Mouse (Mus musculus) MEL (cell line): ENCODE measurements around the gene Igf2bp3.

Experiments
- MAFK ChIP-seq: IDR thresholded peaks from 2 replicates; pipeline ENCODE4 v1.6.1; 2011; ENCODE audit warnings: low read depth, mild to moderate bottlenecking, low read length, improper control_type of control experiment, borderline replicate concordance
- USF1 ChIP-seq: IDR thresholded peaks from 2 replicates; pipeline ENCODE4 v1.6.1; 2014; ENCODE audit warnings: low read depth, mild to moderate bottlenecking, inconsistent platforms, low read length, improper control_type of control experiment, moderate library complexity

DNA sequence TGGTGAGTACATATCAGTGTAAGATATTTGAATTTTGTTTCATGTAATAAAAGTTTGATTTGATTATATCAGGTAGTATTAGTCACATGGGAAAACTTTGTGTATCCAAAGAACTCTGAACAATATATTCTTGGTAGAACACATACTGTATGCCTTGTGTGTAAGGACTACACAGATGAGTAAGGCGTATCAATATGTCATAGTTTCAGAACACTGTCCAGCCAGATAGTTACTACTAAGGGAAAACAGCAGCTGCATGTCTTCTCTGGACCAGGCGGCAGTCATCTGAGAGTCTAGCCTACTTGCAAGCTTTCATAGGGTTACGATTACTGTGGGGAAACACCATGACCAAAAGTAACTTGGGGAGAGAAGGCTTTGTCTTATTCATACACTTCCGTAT, 131.7 kb downstream of the Igf2bp3 start:
- TF ChIP-seq USF1 (no peak), MAFK (no peak)
